Mouse (Mus musculus) brain, embryonic 18.5 days (tissue): ENCODE measurements at regions not wholly inside any gene's neighbourhood (a gene's known extent, or its start where the extent isn't known, plus 50 kb on each side); places are given as distances from the start of the nearest gene placed in this dataset.

Source experiments
- DNase-seq: peaks from one replicate; pipeline ENCODE4 v3.0.0-alpha.2; 2012; ENCODE audit warnings: low read depth, low spot score

DNA sequence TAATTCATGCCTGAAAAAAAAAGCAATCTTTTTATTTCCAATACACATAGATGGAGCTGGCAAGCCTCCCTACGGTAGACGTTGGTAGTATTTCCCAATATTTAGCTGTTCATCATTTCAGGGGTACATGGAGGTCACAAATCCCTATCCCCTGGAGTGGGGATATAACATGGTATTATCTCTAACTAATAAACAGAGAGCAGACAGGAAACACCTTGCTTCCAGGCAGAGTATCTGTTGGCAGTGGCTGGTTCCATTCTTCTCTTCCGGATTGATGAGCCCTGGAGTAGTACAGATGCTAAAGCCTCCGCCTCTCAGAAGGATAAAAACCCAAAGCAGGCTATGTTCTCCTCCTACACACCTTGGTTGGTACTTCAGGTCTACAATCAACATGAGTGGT lies 91.9 kb upstream of the Hnrnpa3 start:
- no peak for DNase-seq

DNA sequence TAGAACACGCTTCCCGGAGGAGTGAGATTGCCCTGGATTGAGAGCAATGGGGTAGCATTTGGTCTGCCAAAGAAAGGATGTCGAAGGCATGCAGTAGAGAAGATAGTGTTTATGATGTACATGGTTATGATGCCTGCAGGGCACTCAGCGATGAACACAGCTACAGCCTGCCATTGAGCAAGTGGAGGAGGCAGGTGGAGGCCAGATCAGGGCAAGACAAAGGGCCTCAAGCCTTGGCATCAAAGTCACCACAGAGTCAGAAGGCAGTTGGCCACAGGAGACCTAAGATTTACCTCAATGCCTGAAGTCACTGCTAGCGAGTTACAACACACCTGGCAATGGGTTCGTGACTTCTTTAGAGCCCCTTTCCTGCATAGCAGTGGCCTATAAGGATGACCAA lies 89.3 kb upstream of the Hnrnpa3 start:
- no peak for DNase-seq

DNA sequence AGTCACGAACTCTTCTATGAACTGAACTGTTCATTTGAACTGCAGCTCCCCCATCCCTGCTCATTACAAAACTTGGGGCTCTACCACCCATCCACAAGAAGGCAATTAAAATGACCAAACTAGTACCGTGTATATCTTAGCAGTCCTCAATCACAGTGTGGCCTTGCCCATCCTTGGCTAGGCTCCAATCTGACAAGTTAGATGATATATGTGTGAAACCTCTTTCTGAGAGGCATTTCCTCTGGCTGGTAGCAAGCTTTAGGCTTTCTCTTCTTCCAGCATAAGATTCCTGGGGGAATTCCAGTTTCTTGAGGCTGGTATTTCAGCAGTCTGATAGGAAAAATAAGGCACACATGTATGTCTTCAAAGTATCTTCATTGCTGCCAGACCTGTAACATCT lies 88.8 kb upstream of the Hnrnpa3 start:
- DNase-seq, result no peak

- DNase-seq, result no peak
These were observed 74.1 kb upstream of the Hnrnpa3 start for GRCm38 (mm10) chr2:75584975-75585374.

GRCm38 (mm10) chr2:75588572-75588971 lies 70.5 kb upstream of the Hnrnpa3 start:
- no peak for DNase-seq

GRCm38 (mm10) chr2:75589452-75589851 lies 69.6 kb upstream of the Hnrnpa3 start:
- DNase-seq, result no peak

DNA sequence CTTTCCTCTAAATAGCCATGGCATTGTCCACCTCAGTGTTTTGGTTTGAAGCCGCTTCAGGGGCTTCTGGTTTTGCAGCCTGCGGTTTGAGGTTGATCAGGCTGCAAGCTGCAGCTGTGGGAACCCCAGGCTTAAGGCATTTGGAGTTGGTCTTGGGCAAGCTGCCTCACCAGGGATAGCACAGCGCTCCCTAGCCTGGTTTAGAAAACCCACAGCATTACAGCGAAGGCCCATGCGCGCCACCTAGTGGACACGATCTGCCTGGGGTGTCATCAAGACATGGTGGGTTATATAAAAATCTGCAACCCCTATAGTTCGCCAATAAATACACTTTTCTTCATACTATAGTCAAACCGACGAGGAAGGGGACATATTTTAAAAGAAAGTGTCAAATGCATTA lies 68.9 kb upstream of the Hnrnpa3 start:
- DNase-seq, result no peak

DNA sequence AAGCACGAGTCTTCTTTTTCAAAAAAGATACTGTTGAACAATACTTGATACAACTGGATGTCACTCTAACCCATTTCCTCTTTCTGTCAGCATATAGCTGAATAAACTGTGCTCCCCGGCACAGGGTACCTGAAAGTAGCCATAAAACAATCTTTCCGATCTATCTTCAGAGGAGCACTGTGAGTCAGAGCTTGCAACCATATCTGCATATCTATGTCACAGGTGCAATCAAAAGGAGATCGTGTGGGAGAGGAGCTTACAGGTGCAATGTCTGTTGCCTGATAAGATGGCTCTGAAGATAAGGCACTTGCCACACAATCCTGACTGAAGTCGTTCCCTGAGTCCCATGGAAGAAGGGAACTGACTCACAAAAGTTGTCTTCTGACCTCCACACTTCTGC lies 58.5 kb upstream of the Hnrnpa3 start:
- DNase-seq, result no peak

DNA sequence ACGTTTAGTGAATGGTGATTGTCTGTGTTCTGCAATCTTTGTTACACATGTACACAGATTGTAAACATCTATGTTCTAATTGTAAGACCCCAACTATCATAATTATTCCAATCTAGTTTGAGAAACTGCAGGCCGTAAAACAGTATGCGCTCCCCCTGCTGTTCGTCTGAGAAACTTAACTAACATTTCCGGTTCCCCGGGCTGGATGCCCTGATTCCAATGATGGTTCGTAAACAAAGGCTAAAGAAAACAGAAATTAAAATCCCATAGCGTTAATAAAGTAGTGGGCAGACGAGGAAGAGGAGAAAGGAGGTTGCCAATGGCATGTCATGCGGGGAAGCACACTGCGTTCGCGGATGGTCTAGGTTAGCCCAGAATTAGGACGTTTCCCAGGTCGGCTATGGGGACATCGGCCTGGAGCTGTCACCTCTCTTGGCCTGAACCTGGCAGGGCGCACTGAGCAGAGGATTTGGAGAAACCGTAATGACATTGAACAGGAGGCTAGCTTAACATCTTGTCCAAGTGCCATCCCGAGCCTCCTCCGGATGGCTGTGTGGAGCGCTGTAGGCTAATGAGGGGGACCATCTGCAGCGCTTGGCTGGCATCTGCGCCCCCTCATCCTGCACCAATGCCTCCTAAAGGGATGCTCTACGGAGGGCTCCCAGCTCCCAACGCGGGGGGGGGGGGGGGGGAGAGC lies 55.7 kb upstream of the Hnrnpa3 start:
- no peak for DNase-seq

DNA sequence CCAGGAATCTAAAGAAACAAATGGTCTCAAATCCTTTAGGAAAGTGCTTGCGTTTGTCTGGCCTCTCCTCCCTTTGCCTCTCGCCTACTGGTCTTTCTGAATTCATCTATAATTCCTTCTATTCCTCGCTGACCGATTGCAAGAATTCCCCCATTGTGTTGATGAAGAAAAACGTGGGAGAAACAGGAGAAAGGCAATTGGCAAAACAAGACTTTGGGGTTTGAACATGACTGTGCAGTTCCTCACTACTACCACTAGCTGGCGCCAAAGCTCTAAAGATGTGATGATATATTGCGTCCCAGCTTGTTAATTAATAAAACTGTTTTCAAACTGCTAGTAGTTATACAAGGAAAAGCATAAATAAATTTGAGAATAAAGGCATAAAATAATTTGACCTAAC lies 53.4 kb upstream of the Hnrnpa3 start:
- no peak for DNase-seq

DNA sequence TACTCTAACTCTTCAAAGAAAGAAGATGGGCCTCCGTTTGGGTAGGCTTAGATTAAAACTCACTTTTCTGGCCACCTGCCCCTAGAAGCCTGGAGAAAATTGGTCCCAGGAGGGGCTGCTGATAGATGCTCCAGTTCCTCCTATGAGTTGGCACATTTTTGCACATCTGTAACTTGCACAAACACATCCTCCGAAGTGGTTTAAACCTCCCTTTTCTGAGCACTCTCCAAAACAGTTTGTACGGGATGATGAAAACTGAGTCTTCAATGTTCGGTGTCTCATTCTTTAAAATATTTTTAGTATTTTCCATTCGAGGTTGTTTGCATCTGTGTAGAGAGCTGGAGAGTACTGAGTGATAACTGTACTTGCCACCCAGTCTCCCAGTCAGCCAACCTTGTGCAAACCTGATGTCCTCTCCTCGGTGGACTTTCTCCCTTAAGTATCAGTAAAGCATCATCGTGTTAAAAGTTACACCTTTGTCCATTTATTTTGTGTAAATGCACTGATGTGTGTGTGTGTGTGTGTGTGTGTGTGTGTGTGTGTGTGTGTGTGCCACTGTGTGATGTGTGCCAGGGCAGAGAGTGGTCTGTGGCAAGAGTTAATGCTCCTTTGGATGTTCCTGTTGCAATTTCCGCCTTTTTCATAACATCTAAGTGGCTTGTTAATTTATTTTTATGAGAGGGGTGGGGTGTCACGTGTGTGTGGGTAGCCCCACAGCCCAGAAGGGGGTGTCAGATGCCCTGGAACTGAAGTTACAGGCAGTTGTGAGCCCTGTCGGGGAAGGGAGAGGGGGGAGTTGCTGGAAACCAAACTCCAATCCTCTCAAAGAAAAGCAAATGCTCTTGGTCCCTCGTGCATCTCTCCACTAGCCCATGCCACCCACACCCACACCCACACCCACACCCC lies 51.8 kb upstream of the Hnrnpa3 start:
- no peak for DNase-seq

- DNase-seq, result no peak
These were observed 51.1 kb upstream of the Hnrnpa3 start for GRCm38 (mm10) chr2:75607958-75608357.

DNA sequence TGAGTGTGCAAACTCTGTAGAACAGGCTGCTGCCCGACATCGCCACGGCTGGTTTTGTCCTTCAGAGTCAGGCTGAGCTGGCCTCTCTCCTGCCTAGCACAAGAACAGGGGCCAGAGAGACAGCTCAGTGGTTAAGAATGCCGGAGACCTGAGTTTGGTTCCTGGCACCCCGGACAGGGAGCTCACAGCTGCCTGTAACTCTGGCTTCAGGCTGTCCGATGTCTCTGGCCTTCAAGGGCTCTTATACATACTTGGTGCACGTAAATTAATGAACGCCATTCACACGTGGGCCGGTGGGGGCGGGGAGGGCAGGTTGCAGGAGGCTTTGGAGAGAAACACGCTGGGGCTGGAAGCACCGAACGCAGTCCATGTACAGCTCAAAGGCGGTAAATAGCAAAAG lies 50.6 kb upstream of the Hnrnpa3 start:
- DNase-seq, result no peak

DNA sequence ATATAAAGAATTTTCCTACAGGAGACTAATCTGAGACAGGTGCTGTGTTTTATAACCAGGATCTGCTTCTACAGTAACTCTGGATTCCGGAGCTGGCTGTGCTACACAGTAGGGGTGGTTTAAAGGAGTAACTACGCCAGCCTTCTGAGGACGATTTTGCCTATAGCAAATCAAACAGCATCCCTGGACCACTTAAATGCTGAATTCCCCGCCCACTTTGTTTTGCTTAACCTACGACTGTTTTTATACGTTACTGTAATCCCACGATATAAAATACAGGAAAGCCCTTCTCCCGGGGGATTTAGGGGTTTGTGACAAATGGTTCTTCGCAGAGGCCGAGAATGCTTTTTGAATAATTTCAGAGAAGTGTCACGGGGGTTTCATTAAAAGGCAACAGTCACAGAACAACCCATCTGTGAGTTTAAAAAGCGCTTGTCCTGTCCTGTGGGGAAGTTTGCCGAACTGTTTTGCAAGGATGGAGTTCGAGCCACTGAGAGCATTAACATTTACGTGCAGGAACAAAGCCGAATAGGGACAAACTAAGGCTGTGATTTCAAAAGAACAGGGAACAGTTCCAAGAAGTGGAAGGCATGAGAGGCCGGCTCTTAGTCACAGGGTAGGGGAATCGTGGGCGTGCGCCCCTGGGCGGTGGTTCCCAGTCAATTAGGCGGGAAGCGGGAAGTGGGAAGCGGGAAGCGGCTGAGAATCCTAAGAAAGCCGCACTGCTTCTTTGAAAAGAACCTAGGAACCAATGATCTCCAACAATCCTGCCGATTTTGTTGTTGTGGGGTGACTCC lies 49.7 kb upstream of the Hnrnpa3 start:
- DNase-seq, result no peak
